Mouse (Mus musculus) right cerebral cortex, postnatal 25 days (tissue): ENCODE data around the gene Gle1.

Experiments
- DNase-seq: peaks from one replicate; pipeline ENCODE4 v3.0.0; 2022

Gle1 gene

GRCm38 (mm10) chr2:29965250-29965843, 30.1 kb downstream of the Gle1 start, which contains the start of gene Sptan1:
Gene Sptan1 (plus strand): TSS chr2:29965560.
- DNase-seq, result peak; percentile 94

DNA sequence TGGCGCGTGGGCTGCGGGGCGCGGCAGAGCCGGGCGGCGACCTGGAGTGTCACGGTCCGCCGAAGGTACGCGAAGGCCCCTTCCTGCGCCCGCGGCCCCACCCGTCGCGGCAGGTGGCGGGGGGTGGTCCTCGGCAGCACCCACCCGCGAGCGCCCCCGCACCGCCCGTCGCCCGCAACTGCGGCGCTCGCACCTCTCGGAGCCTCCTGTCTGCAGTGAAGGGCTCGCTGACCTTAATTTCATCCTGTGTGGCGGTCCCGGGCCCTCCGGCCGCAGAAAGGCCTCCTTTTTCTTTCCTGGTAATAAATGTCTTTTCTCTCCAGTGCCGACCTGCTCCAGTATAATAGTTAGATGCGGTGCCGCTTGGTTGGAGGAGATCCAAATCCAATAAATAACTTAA, 30.7 kb downstream of the Gle1 start:
- DNase-seq, result peak; percentile 67

- DNase-seq, result no peak
These were observed 31.6 kb downstream of the Gle1 start for GRCm38 (mm10) chr2:29966826-29967225.

DNA sequence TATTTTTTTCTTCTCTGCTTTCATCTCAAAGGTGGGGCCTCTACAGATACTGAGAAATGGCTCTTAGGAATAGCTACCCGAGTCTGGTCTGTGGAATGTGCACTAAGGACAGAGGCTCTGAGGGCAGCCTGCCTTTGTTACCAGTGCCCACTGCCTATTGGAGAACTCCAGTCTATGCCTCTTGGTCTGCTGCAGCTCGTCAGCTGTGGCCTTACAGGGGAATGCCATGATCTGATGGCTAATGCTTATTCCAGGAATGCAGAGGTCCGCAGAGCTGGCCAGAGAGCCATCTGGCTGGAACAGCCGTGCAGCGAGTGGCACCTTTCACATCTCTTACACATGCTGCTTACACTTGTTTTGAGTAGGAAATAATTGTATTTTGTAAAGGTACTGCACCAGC, 32.5 kb downstream of the Gle1 start:
- DNase-seq, result no peak

GRCm38 (mm10) chr2:29968638-29969037, 33.4 kb downstream of the Gle1 start:
- DNase-seq, result no peak

GRCm38 (mm10) chr2:29971838-29972635, 36.8 kb downstream of the Gle1 start:
- DNase-seq, result peak; percentile 20

- DNase-seq, result no peak
These were observed 38.3 kb downstream of the Gle1 start for GRCm38 (mm10) chr2:29973525-29973924.

DNA sequence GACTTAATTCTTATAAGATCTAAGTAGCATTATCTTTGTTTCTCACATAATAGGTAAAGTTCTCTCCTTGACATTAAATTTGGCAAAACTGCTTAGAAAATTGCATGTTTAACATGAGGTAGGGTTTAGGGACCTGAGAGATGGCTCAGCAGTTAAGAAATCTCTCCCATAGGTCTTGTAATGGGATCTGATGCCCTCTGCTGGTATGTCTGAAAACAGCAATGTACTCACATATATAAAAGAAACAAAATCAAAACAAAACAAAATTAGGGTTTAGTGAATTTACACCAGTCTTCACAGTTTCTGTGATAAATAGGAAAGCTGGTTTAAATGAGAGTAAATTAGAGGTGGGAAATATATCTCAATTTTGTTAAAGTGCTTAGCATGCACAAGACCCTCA, 42.1 kb downstream of the Gle1 start:
- no peak for DNase-seq

DNA sequence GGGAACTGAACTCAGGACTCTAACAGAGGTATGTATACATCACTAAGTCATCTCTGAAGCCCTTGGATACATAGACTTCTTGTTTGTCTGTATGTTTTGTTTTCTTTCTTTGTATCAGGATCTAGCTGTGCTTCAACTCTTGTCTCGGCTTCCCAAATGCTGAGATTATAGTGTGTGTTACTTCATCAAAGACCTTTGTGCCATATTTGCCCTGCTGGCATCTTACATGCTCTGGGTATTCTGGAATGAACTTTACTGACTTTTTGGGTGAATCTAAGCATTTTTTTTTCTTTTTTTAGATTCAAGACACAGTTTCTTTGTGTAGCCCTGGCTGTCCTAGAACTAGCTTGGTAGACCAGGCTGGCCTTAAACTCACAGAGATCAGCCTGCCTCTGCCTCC, 45.4 kb downstream of the Gle1 start:
- no peak for DNase-seq

- no peak for DNase-seq
These were observed 56.7 kb downstream of the Gle1 start for GRCm38 (mm10) chr2:29991962-29992361.

DNA sequence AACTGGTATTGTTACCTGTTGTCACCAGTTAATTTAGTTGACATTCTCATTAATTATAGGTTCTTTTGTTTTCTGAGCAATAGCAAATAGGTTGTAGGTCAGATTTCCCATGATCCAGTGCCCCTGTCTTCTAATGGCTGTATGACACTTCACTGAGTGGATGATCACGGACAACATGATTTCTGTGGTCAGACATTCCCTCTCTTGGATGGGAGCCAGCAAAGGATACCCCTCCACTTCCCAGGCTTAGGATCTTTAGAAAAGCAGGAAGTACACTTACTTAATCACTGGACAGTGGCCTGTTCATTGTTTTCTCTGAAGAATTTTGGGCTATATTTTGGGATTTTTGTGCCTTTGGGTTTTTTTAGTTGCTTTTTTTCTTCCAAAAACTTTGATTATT, 73.9 kb downstream of the Gle1 start:
- no peak for DNase-seq
